Mouse (Mus musculus): ENCODE data around the gene Rpl29.

The Rpl29 gene

DNA sequence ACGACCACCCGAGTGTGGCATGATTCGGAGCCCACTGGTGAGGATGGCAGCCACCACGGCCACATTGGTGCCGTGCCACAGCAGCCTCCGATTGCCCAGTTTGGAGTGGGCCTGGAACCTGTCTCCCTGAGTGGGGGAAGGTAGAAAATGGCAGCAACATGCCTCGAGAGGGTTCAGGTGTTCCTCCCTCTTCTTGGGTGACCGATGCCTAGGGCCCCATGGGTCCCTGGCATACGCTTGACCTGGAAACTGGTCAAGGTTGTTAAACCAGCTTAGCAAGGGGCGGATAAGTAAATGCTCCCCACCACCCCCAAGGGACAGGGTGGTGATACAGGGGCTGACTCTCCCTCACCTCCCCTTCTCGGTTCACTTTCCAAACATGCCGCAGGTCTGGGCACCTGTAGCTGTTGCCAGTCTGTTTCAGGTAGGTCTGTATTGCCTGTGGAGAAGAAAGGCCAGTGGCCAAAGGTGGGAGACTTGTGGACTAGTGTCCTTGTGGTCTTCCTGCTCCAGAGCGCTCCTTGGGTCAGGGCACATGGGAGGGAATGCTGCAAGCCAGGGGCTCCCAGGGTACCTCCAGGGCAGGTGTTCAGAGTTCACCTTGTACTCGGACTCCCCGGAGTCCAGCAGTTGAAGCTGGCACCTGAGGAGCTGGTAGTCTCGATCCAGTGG, 44.0 kb downstream of the Rpl29 start:
- peak; percentile 64 to 72 for DNase-seq

DNA sequence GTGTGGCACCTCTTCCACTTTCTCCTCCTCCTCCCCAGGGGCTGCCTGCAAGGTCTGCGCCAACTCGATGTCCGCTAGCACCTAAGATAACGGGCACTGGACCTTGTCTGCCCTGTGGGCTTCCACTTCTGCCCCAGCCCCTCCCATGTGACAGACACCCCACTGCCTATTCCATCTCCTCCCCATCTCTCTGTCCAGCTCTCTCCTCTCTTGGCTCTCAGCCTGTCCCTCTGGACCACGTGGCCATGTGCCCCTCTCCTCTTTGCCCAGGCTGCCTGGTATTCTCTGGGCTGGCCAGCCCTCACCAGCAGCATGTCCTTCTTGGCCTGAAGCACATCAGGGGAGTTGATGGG, 44.5 kb downstream of the Rpl29 start:
- no peak for DNase-seq

DNA sequence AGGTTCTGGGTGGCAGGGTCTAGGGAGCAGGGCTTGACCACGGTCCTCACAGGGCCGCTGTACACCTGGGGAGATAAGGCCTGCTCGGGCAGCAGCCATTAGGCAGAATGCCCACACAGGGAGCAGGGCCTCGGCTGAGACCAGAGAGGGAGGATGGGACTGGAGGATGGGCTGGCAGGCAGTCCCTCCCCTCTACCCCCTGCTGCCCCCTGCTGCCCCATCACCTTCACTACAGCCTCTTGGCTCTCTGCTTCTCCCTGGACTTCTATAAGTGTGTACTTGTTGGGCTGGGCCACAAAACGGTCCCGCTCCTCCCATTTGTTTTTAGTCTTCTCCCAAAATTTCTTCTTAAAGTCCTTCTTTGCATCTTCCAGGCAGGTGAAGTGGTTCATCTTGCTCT, 45.2 kb downstream of the Rpl29 start:
- DNase-seq, result peak; percentile 74 to 84

DNA sequence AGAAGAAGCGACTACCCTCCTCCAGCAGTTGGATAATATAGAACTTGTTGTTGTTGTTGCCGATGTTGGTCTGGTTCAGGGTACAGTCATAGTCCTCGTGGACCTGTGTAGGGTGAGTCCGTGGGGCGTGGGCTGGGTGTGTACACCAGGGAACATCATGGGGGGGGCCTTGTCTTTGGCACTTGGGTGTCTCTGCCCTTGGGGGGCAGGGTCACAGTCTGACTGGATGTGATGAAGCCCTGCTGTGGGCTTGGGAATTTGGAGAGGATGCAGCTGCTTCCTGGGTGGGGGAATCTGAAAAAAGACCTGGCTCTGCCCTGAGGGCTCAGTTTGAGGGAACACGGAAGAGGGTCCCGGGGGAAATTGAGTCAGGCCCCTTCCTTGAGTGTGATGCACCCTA, 45.8 kb downstream of the Rpl29 start:
- DNase-seq, result peak; percentile 43 to 52

DNA sequence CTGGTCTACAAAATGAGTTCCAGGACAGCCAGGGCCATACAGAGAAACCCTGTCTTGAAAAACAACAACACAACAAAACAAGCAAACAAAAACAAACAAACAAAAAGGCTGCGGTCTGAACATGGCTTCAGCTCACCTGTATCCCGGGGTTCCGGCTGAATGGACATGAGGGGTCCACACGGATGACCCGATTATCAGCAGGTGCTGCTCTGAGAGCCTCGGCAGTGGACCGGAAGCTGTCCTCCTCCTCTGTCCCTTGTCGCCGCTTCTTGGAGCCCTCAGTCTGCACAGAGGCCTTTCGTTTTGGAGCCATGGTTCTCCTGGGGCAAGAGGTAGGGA, 46.4 kb downstream of the Rpl29 start, which contains the start of gene Rrp9:
Rrp9 (plus strand) TSS at position 301 of the 339 bp plus-strand sequence.
- DNase-seq, result no peak

DNA sequence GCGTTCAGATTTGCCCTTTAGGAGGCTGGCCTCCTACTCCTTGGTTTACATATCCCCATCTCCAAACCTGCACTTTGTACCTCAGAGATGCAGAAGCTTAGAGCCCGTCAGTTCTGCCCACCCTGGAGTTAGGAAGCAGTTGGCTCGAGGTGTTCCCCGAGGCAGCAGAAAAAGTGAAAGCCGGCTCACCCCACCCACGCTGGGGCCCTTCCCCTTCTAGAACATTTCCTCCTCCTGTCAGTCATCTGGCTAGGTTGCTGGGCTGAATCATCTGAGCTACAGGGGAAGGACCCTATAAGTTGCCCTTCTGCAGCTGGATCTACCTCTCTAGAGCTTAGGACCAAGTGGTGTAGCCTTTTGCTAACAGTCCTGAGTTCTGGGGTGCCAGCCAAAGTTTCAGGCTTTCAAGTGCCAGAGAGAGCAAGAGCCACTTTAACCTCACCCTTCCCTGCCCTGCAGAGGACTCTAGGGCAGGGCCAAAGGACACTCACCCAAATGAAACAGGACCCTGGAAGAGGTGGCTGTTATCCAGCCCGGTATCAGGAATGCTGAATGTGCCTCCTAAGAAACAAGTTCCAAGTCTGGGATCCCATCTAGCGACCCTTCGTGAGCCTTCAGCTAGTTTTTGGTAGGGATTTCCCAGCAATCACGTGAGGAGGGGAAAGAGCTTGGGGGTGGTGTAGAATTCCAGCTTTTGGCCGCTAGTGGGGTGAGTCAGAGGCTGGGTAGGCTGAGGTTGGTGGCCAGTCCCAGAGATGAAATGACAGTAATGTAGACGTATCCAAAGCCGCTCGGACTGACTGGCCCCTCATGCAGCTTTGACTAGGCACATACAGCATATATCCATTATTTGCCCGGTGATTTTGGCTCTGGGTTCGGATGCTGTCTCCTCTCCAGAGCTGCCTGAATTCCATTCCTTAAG, 47.0 kb downstream of the Rpl29 start:
- DNase-seq, result peak; percentile 72 to 77

DNA sequence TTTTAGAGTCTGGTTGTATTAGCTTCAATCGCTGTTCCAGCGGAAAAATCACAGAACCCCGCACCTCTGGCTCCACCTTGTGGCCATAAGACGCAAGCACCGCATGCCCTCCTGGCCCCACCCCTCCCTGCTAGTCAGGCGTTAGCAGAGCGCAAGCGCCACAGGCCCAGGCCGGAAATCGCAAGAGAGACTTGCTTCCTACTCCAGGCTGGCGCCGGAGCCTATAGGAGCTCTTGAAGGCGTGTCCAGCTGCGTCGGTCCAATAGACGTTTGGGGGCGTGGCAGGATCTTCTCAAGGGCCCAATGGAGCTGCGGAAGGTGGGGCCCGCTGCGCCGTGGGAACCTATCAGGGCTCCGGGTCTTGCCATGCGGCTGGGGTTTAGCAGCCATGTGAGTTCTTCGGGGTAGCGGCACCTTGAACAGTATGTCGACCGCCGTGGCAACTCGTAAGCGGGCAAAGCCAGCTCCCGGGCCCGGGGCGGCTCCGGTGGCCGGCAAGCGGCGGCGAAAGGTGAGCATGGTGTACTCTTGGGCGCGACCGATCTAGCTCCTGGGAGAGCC, 47.8 kb downstream of the Rpl29 start, which contains the start of gene Parp3:
Parp3 (minus strand) TSS at position 26 of the 561 bp plus-strand sequence.
- DNase-seq, result peak; percentile 98 to 100

DNA sequence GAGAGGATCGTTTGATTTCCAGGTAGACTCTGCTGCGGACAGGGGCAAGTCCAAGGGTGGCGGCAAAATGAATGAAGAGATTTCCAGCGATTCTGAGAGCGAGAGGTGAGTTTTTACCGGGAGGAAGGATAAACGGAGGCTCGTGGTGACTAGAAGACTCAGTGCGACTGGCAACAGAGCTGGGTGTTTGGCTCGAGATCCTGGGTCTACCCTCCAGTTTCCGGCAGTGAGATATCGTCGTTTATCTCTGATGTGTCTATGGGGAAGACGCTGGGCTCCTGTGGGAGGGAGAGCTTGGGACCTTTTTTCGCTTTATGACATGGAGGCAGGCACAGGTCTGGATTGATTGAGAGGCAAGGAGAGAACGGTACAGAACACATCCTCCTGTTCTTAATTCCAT, 48.4 kb downstream of the Rpl29 start:
- DNase-seq, result no peak

DNA sequence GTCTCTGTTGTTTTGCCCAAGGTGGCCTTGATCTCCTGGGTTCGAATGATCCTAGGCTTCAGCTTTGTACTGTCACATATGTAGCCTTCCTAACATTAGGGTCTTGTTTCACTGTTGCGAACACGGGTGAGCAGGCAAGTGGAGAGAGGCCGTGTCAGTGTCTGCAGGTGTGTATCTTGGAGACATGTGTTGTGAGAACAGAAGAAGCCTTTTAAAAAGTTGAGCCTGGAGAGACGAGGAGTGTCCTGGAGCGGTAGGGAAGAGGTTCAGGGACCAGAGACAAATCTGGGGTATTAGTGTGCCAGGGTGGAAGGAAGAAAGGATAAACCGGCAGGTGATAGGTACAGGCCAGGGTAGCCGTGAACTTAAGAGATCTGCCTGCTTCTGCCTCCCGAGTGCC, 48.8 kb downstream of the Rpl29 start:
- no peak for DNase-seq

DNA sequence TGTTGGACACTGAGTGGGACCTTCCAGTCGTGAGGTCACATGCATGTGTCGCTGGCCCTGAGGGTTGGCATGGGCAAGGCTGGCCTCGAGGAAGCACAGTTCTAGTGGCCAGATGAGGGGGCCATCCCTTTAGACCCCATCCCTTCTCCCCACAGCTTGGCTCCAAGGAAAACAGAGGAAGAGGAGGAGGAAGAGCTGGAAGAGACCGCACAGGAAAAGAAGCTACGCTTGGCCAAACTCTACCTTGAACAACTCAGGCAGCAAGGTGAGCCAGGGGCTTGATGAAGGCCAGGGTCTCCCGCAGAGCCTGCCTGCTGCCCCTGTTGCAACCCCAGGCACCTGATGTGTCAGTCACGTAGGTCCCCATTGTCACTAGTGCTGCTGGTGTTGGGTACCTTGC, 51.3 kb downstream of the Rpl29 start:
- DNase-seq, result no peak

DNA sequence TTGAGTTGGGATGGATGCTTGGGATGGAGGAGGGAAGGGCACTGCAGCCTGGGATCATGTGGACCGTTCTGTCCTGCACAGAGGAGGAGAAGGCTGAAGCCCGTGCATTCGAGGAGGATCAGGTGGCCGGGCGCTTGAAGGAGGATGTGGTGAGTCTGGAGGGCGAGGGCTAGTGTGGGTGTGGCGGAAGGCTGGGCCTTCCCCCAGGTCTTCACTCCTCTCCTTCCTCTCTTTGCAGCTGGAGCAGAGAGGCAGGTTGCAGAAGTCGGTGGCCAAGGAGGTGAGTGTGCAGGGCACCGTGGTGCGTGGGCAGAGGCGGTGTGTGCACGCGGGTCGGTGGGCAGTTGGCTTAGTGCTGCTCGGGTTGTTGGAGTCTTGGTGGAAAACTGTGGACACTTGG, 51.8 kb downstream of the Rpl29 start:
- no peak for DNase-seq

Data from kidney, postnatal 36 days (tissue).